Mouse (Mus musculus) induced T-regulatory cell, adult 2 months (primary cell): ENCODE data around the gene Hopx.
A peak's percentile ranks its signal among the peaks of the same experiment; 100 is the strongest.

Experiments used
- DNase-seq: peaks from one replicate; pipeline ENCODE4 v3.0.0-alpha.2; 2012; ENCODE audit warnings: low read depth

The Hopx gene

GRCm38 (mm10) chr5:77132457-77133135 is 17.7 kb upstream of the Hopx start:
- DNase-seq, result no peak

GRCm38 (mm10) chr5:77131879-77132278 is 17.0 kb upstream of the Hopx start:
- DNase-seq, result no peak

DNA sequence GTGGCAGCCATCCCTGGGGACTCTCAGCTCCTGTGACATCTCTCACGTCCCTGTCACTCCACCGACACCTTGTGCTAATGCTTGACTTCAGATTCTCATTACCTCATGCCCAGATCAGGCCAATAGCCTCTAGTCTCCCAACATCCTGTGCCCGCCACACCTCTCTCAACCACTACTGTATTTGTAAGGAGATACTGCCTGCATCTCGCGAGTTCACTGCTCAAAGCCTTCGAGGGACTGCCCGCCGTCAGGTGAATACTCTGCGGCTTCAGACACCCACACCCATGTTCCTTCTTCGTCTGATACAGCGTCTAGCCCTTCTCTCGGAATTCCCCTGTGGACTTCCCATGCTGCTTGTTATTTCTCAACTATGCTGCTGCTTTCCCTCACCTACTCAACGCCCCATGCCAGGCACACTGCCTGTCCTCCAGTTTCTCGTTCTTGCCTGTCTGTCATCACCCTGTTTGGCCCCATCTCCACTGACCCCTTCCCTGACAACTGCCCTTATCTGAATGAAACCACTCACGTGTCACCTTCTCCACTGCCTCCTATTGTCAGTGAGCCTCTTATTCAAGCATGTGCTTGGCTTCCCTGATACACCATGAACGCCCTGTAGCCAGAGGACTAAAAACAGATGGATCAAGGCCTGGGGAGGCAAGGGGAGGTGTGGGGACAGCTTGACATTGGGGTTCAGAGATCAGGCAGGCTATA is 15.5 kb upstream of the Hopx start:
- peak; percentile 94 for DNase-seq

GRCm38 (mm10) chr5:77129907-77130306 is 15.0 kb upstream of the Hopx start:
- no peak for DNase-seq

DNA sequence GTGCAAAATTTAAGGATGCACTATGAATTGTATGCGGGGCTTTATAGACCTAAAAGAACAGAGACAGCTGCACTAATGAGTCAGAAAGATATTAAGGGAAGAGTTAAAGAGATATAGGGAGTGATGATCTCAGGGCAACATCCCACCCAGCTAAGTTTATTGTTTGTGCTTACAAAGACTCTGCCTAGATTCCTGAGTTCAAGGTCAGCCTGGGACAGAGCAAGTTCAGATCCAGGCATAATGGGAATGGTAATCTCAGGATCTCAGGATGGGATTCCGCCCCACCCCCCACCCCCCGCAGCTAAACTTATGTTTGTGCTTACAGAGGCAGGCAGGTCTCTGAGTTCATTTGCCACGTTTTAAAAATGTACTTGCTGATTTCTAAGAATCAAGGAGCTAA is 13.9 kb upstream of the Hopx start:
- DNase-seq, result peak; percentile 22

GRCm38 (mm10) chr5:77126415-77126968 is 11.6 kb upstream of the Hopx start:
- peak; percentile 41 for DNase-seq

GRCm38 (mm10) chr5:77124817-77125283 is 9.9 kb upstream of the Hopx start:
- peak; percentile 83 for DNase-seq

GRCm38 (mm10) chr5:77124165-77124564 is 9.2 kb upstream of the Hopx start:
- DNase-seq, result peak; percentile 76

- DNase-seq, result no peak
Measured at GRCm38 (mm10) chr5:77123597-77123996, 8.7 kb upstream of the Hopx start.

GRCm38 (mm10) chr5:77122254-77123192 is 7.6 kb upstream of the Hopx start:
- peak; percentile 22 for DNase-seq

GRCm38 (mm10) chr5:77120701-77121100 is 5.8 kb upstream of the Hopx start:
- DNase-seq, result peak; percentile 5

- peak; percentile 41 for DNase-seq
Measured at GRCm38 (mm10) chr5:77119475-77120422, 4.8 kb upstream of the Hopx start.

GRCm38 (mm10) chr5:77115732-77116131 is 811 bp upstream of the Hopx start:
- no peak for DNase-seq

DNA sequence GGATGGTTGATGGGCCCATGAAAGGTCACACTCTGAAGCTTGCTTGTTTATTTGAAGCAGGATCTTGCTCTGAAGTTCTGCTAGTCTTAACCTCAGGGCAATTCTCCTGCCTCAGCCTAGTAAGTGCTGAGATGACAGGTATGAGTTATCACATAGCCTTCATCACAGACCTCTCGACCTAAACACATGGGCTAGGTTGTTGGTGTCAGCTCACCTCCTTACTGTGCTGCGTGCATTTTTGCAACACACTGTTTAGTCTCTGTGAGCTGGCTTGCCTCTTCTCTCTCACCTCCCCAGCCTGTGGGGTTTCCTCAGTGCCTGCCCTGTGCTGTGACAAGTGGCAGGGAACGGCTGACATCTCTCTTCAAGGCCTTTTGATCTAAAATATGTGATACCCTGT is 1.1 kb downstream of the Hopx start:
- DNase-seq, result peak; percentile 59

- peak; percentile 6 for DNase-seq
Measured at GRCm38 (mm10) chr5:77112066-77112465, 2.9 kb downstream of the Hopx start.

DNA sequence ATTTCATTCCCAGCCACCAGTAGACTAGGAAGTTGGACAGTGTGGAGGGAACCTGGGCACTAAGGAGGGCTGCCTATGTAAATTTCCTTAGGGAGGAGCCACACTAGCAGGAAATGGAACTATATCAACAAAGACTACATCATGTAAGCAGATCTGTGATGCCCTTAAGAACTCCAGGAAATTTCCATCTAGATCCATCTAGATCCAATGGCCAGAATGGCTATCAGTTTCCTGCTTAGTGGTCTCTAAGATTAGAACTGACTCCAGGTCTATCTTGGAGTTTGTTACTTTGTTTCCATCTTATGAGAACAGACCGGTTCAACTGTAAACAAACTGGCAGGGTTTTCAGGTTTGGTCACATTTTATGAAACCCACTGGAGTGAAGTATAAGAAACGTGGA is 5.1 kb downstream of the Hopx start:
- DNase-seq, result no peak

DNA sequence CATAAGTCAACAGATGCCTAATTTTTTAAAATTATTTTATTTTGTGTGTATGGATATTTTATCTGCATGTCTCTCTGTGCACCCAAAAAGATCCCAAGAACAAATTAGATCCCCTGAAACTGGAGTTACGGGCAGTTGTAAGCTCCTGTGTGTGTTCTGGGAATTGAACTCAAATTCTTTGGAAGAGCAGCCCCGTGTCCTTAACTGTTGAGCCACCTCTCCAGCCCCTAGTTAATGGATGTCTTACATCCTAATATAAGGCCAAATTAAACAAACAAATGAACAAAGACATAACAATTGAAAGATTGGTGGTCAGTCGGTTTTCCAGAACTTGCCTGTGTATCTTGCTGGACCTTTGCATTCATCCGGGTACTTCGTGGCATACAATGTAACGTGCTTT is 6.1 kb downstream of the Hopx start:
- no peak for DNase-seq

- no peak for DNase-seq
Measured at GRCm38 (mm10) chr5:77107146-77107822, 7.6 kb downstream of the Hopx start.

DNA sequence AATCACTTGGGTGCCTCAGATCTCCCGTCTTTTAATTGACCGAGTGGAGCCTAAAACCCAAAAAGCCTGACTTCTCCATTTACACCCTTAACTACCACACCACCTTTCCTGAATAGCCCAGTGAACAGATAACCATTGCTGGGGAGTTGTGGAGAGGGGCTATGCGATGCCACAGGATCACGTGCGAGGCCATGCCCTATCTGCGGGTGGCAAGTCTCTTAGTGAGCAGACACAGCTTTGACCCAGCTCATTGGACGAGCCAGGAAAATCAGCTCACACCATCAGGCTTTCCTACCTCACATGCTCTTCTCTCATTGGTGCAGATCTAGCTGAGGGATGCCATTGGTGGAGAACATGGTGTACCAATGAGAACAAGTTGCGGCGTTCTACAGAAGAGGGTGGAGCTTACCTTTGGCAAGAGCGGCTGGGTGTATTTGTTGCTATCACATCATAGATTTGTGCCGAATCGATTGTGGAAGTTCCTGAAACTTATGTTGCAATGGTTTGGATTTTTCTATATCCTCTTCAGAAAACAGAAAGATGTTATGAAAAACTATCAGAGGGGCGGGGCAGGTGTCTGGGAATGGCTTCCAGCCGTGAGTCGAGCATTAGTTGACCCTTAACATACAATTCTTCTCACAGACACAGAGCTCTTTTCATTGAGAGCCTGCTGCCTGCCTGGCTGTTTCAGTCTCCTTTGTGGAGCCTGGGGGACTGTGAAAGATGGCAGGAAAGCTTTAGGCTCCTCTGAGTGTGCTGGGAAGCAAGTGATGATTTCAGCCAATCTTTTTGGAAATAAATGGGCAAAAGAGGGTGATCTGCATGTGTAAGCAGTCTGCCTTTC is 12.2 kb downstream of the Hopx start:
- no peak for DNase-seq
